Mouse (Mus musculus) olfactory bulb, adult 2 months (tissue): Measurements from ENCODE around the gene Scgb1c1. TPM values are rescaled to one million over a fixed set of nuclear protein-coding genes. Genes with fewer than 3 reads are reported as not detected.
"Not testable (repeated sequence)": the region's sequence is repeated elsewhere in the genome, so short reads cannot be mapped to it uniquely, and the experiment has no call there.

ENCODE experiments used
- H3K27ac ChIP-seq: fragments of 200-500 bp; 2 replicates; pipeline ENCODE4 v1.5.1; 2012; ENCODE audit warnings: low read depth, low read length; ENCODE audit not compliant: insufficient read depth
- H3K4me1 ChIP-seq: fragments of 200-500 bp; 2 replicates; pipeline ENCODE4 v1.6.1; 2012; ENCODE audit warnings: low read length; ENCODE audit not compliant: control insufficient read depth, insufficient read depth
- H3K4me3 ChIP-seq: fragments of 200-500 bp; 2 replicates; pipeline ENCODE4 v1.5.1; 2012; ENCODE audit warnings: mild to moderate bottlenecking, low read depth, low read length, moderate library complexity; ENCODE audit not compliant: insufficient read depth
- CTCF ChIP-seq: fragments of 200-500 bp; IDR thresholded peaks from 2 replicates; pipeline ENCODE4 v1.5.1; 2012; ENCODE audit warnings: low read depth, mild to moderate bottlenecking, low read length, moderate library complexity; ENCODE audit not compliant: insufficient read depth
- POLR2A ChIP-seq: fragments of 200-500 bp; IDR thresholded peaks from 2 replicates; pipeline ENCODE4 v1.6.1; 2012; ENCODE audit warnings: mild to moderate bottlenecking, low read depth, low read length, moderate library complexity; ENCODE audit not compliant: insufficient read depth
- WGBS: fragments of 180-500 bp; shearing (Covaris S2); methylation state at CpG from one replicate; pipeline ENCODE4 v1.1.7; 2018; 5-methylcytosine and 5-hydroxymethylcytosine counted together
- polyA plus RNA-seq: library from polyadenylated mRNA; stranded (reverse); fragments of >200 nt; gene quantifications from 2 replicates; pipeline ENCODE4 v1.2.4, GENCODE M21; 2012; ENCODE audit warnings: low replicate concordance; ENCODE audit not compliant: missing spikeins, insufficient read depth, insufficient read length

The Scgb1c1 gene
- polyA plus RNA-seq, 1 experiment: not detected

- no peak for TF ChIP-seq POLR2A
- TF ChIP-seq CTCF: no peak
- under 1% methylated on average over 12 of the region's 12 CpGs for WGBS
- peak overlapping the region; percentile 93 for H3K4me3 ChIP-seq
- peaks cover 3% of the 10 kb centered on the region; the same call in 1 of the 2 replicates for H3K4me1 ChIP-seq
- no peak overlapping the region for H3K27ac ChIP-seq
Observed at GRCm38 (mm10) chr7:140882469-140882803, 37.1 kb downstream of the Scgb1c1 start.

- not testable (repeated sequence) for H3K27ac ChIP-seq, H3K4me1 ChIP-seq, H3K4me3 ChIP-seq
- 96% methylated on average over 16 of the region's 16 CpGs for WGBS
Observed at GRCm38 (mm10) chr7:140890636-140891035, 45.3 kb downstream of the Scgb1c1 start.

- no peak overlapping the region for H3K27ac ChIP-seq
- 55% methylated on average over 7 of the region's 7 CpGs for WGBS
- TF ChIP-seq CTCF (no peak), POLR2A (no peak)
- H3K4me3 ChIP-seq: no peak overlapping the region
- no peaks in the 10 kb centered on the region for H3K4me1 ChIP-seq
Observed at GRCm38 (mm10) chr7:140894031-140894430, 48.7 kb downstream of the Scgb1c1 start.

- H3K4me1 ChIP-seq: no peaks in the 10 kb centered on the region
- 85% methylated on average over 3 of the region's 3 CpGs for WGBS
- no peak overlapping the region for H3K27ac ChIP-seq
- no peak overlapping the region for H3K4me3 ChIP-seq
- TF ChIP-seq CTCF: no peak
- no peak for TF ChIP-seq POLR2A
Observed at GRCm38 (mm10) chr7:140894611-140895010, 49.3 kb downstream of the Scgb1c1 start.

Other genes starting within 250 kb of the Scgb1c1 start
- not detected in 2 replicates for gene Olfr46, start 244.3 kb upstream of the Scgb1c1 start, polyA plus RNA-seq
- not detected in 2 replicates for gene Olfr61, start 216.6 kb upstream of the Scgb1c1 start, polyA plus RNA-seq
- gene Olfr53, start 199.1 kb upstream of the Scgb1c1 start, polyA plus RNA-seq: not detected in 2 replicates
- not detected in 2 replicates for gene Olfr539, start 185.6 kb upstream of the Scgb1c1 start, polyA plus RNA-seq
- not detected in 2 replicates for gene Olfr45, start 163.6 kb upstream of the Scgb1c1 start, polyA plus RNA-seq
- gene Olfr541, start 148.3 kb upstream of the Scgb1c1 start, polyA plus RNA-seq: not detected in 2 replicates
- gene Cyp2e1, start 81.8 kb upstream of the Scgb1c1 start, polyA plus RNA-seq: not detected in 2 replicates
- gene Syce1, start 57.7 kb upstream of the Scgb1c1 start, polyA plus RNA-seq: not detected in 2 replicates
- not detected in 2 replicates for gene Zfp941, start 23.4 kb upstream of the Scgb1c1 start, polyA plus RNA-seq
- not detected in 2 replicates for gene Urah, start 10.5 kb upstream of the Scgb1c1 start, polyA plus RNA-seq
- gene Odf3, start 2.3 kb downstream of the Scgb1c1 start, polyA plus RNA-seq: not detected in 2 replicates
- gene Gm45785, start 10.8 kb downstream of the Scgb1c1 start, polyA plus RNA-seq: not detected in 2 replicates
- not detected in 2 replicates for gene Ric8a, start 11.4 kb downstream of the Scgb1c1 start, polyA plus RNA-seq
- gene Bet1l, start 12.0 kb downstream of the Scgb1c1 start, polyA plus RNA-seq: not detected in 2 replicates
- not detected in 2 replicates for gene Psmd13, start 36.4 kb downstream of the Scgb1c1 start, polyA plus RNA-seq
- gene Sirt3, start 36.8 kb downstream of the Scgb1c1 start, polyA plus RNA-seq: not detected in 2 replicates
- not detected in 2 replicates for gene Cox8b, start 54.9 kb downstream of the Scgb1c1 start, polyA plus RNA-seq
- not detected in 2 replicates for gene Nlrp6, start 75.4 kb downstream of the Scgb1c1 start, polyA plus RNA-seq
- not detected in 2 replicates for gene Pgghg, start 95.8 kb downstream of the Scgb1c1 start, polyA plus RNA-seq
- not detected in 2 replicates for gene Ifitm5, start 104.7 kb downstream of the Scgb1c1 start, polyA plus RNA-seq
- not detected in 2 replicates for gene Gm45717, start 110.4 kb downstream of the Scgb1c1 start, polyA plus RNA-seq
- not detected in 2 replicates for gene Ifitm2, start 110.4 kb downstream of the Scgb1c1 start, polyA plus RNA-seq
- gene Ifitm1, start 121.7 kb downstream of the Scgb1c1 start, polyA plus RNA-seq: not detected in 2 replicates
- not detected in 2 replicates for gene Ifitm3, start 165.2 kb downstream of the Scgb1c1 start, polyA plus RNA-seq
- not detected in 2 replicates for gene Ifitm6, start 172.4 kb downstream of the Scgb1c1 start, polyA plus RNA-seq
- not detected in 2 replicates for gene Gm17387, start 183.6 kb downstream of the Scgb1c1 start, polyA plus RNA-seq
- gene B4galnt4, start 215.6 kb downstream of the Scgb1c1 start, polyA plus RNA-seq: not detected in 2 replicates
- not detected in 2 replicates for gene Pkp3, start 232.7 kb downstream of the Scgb1c1 start, polyA plus RNA-seq